Mouse (Mus musculus) CD8-positive naive resting alpha-beta T cell, adult 57 days (primary cell): ENCODE results near the gene Hs2st1. TPM values are rescaled to one million over a fixed set of nuclear protein-coding genes. Genes with fewer than 3 reads are reported as not detected.

Source experiments
- total RNA-seq: library from RNA; stranded (reverse); gene quantifications from one replicate; pipeline ENCODE4 v1.2.4, GENCODE M21; 2023

Gene Hs2st1
- 17.0 TPM for total RNA-seq

DNA sequence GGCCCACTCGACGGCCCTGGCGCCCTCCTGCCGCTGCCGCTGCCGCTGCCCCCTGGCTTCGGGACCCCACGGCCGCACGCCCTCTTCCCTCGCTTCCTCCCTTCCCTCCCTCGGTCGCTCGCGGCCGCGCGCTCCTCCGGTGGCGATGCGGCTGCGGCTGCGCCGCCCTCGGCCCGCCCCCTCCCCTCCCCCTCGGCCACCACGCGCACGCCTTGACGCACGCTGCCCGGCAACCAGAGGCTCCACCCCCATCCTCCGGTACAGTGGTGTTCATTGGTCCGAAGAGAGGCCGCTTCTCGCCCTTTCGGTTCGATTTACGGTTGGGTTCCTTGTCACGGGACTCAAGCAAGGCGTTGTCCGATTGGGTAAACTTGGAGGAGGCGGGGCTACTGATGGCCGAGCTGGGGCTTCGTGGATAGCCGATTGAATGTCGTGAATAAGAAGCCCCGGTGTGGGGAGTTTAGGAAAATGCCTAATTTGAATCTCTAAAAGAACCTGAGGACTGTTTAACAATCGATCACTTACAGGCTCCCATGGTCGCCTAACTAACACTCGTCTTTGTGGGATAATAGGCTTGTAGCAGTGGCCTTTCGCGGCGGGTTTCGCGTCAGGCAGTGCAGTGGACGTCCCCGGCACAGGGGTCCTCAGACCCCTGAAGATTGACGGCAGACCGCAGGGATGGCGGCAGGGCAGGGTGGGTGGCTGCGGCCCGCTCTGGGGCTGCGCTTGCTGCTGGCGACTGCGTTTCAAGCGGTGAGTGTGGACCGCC lies at the start of gene Hs2st1, which contains the start of gene Selenof:
Hs2st1 (minus strand) TSS at position 135 of the 769 bp plus-strand sequence.
Selenof (plus strand) TSS at position 258 of the 769 bp plus-strand sequence.

Other genes starting within 250 kb of the Hs2st1 start
- 126 TPM for gene Selenof, start 123 bp upstream of the Hs2st1 start, total RNA-seq
- 90.1 TPM for gene Sh3glb1, start 150.2 kb upstream of the Hs2st1 start, total RNA-seq
- not detected for gene Clca3a1, start 190.8 kb upstream of the Hs2st1 start, total RNA-seq
- gene Clca3a2, start 249.3 kb upstream of the Hs2st1 start, total RNA-seq, result not detected